Mouse (Mus musculus): ENCODE data around the gene Cnot11. TPM values are rescaled to one million over a fixed set of nuclear protein-coding genes. Genes with fewer than 3 reads are reported as not detected.

The Cnot11 gene
- polyA plus RNA-seq, 1 experiment from 2014 or later, result 11.1 TPM

DNA sequence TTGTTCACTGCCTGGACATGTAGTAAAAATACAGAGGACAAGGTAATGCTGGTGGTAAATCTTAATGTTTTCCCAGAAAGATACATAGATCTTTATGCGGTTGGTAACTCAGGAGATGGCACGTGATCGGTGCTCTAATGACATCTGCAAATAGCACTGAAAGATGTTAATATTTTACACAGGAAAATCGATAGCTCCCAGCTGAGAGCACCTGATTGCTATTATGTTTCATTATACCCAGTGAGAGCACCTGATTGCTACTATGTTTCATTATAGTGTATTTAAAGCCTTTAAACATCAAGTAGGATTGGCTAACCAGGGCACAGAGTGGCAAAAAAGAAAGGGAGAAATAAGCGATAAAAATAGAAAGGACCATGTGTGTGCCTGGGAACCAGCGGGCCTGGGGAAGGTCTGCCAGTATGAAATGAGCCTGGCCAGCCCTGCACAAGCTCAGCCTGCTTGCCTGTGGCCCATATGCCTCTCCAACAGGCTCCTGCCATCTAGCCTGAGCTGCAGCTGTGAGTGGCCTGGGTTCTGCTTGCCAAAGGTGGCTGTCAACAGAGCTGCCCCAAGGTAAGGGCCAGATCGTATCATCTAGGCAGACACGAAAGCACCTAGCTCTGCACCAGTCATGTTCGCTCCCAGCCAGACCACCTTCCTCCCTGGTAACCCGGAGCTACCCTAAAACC is 19.3 kb upstream of the Cnot11 start:
- Histone ChIP-seq H3K27ac (replicated peaks) (no peak overlapping the region), H3K9me3 (ENCODE audit: control insufficient read depth, low read length) (no peaks in the 10 kb centered on the region), H3K36me3 (ENCODE audit: control insufficient read depth, insufficient read depth, low read length) (no peaks in the 10 kb centered on the region), H3K9ac (ENCODE audit: low read length) (no peak overlapping the region), H3K4me1 (replicated peaks; ENCODE audit: control insufficient read depth, insufficient read depth) (no peaks in the 10 kb centered on the region), H3K4me2 (replicated peaks; ENCODE audit: low read depth) (no peak overlapping the region), H3K27me3 (ENCODE audit: control insufficient read depth, insufficient read depth, low read length) (no peaks in the 10 kb centered on the region), H3K4me3 (ENCODE audit: low read depth, low read length) (no peak overlapping the region)
- TF ChIP-seq EP300 (optimal IDR thresholded peaks at IDR 0.05) (no peak), CTCF (IDR thresholded peaks at IDR 0.05; ENCODE audit: low read depth) (no peak)
- ATAC-seq (ENCODE audit: low FRiP score, low TSS enrichment), result no peak
- DNase-seq (ENCODE audit: low spot score), result no peak
- whole genome bisulfite sequencing, result 81% methylated on average over 10 of the region's 10 CpGs

DNA sequence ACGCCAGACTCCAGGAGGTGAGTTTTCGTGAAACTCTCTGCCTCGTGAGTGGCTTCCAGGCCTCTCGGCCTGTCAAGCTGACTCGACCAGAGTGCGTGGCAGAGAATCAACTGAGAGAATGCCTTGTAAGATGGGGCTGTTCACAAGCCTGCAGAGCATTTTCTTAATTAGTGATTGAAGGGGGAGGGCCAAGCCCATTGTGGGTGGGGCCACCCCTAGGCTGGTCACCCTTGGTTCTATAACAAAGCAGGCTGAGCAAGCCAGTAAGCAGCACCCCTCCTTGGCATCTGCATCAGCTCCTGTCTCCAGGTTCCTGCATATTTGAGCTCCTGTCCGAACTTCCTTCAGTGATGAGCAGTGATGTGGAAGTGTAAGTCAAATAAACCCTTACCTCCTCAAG is 13.5 kb upstream of the Cnot11 start:
- DNase-seq (ENCODE audit: low spot score) (no peak), ATAC-seq (ENCODE audit: low FRiP score, low TSS enrichment) (no peak)
- TF ChIP-seq CTCF (IDR thresholded peaks at IDR 0.05; ENCODE audit: low read depth) (no peak), EP300 (optimal IDR thresholded peaks at IDR 0.05) (no peak)
- no peak overlapping the region for H3K9ac ChIP-seq (ENCODE audit: low read length)
- H3K4me2 ChIP-seq (replicated peaks; ENCODE audit: low read depth), result no peak overlapping the region
- WGBS, result 94% methylated on average over 7 of the region's 7 CpGs
- H3K27me3 ChIP-seq (ENCODE audit: control insufficient read depth, insufficient read depth, low read length), result no peaks in the 10 kb centered on the region
- H3K9me3 ChIP-seq (ENCODE audit: control insufficient read depth, low read length), result no peaks in the 10 kb centered on the region
- H3K4me3 ChIP-seq (ENCODE audit: low read depth, low read length), result no peak overlapping the region
- no peaks in the 10 kb centered on the region for H3K36me3 ChIP-seq (ENCODE audit: control insufficient read depth, insufficient read depth, low read length)
- no peak overlapping the region for H3K27ac ChIP-seq (replicated peaks)
- no peaks in the 10 kb centered on the region for H3K4me1 ChIP-seq (replicated peaks; ENCODE audit: control insufficient read depth, insufficient read depth)

DNA sequence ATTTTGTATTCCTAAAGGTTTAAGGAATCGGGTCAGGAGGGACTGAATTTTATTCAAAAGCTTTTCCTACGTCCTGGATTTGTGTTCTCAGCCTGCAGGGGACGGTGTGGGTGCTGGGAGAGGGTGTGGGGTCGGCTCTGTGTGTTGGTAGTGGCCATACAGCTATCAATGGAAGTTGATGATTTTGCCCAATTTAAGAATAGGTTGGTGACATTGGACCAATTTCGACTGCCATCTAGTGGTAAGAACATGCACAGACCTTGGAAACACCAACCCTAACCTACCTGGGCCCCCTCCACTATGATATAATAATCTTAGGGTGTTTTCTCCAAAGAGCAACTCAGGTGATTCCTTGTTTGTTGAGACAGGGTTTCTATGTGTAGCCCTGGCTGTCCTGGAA is 12.3 kb upstream of the Cnot11 start:
- H3K27ac ChIP-seq (replicated peaks), result no peak overlapping the region
- no peak overlapping the region for H3K4me2 ChIP-seq (replicated peaks; ENCODE audit: low read depth)
- H3K27me3 ChIP-seq (ENCODE audit: control insufficient read depth, insufficient read depth, low read length), result no peaks in the 10 kb centered on the region
- no peaks in the 10 kb centered on the region for H3K36me3 ChIP-seq (ENCODE audit: control insufficient read depth, insufficient read depth, low read length)
- no peak overlapping the region for H3K9ac ChIP-seq (ENCODE audit: low read length)
- no peak overlapping the region for H3K4me3 ChIP-seq (ENCODE audit: low read depth, low read length)
- no peak for DNase-seq (ENCODE audit: low spot score)
- 27% methylated on average over 5 of the region's 5 CpGs for WGBS
- no peak for ATAC-seq (ENCODE audit: low FRiP score, low TSS enrichment)
- no peak for TF ChIP-seq EP300 (optimal IDR thresholded peaks at IDR 0.05)
- TF ChIP-seq CTCF (IDR thresholded peaks at IDR 0.05; ENCODE audit: low read depth), result peak; percentile 86
- H3K9me3 ChIP-seq (ENCODE audit: control insufficient read depth, low read length), result no peaks in the 10 kb centered on the region
- no peaks in the 10 kb centered on the region for H3K4me1 ChIP-seq (replicated peaks; ENCODE audit: control insufficient read depth, insufficient read depth)

DNA sequence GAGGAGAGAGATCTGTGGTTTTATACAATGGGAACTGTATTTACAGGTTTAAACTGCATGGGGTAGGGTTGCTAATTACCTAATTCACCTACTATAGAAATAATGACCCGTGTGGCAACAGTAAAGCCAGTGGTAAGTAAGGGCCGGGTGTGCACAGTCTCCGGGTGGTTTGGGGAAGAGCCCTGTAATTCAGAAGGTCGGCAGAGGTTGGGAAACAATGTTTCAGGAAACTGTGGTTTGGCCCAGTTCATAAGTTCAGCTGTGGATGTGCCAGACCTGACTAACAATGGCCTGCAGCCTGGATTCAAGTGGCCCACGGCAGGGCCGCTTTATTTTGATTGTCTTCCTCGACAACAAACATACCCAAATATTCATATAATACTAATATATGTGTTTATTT is 9.0 kb upstream of the Cnot11 start:
- H3K4me1 ChIP-seq (replicated peaks; ENCODE audit: control insufficient read depth, insufficient read depth), result no peaks in the 10 kb centered on the region
- no peak overlapping the region for H3K9ac ChIP-seq (ENCODE audit: low read length)
- DNase-seq (ENCODE audit: low spot score) (no peak), ATAC-seq (ENCODE audit: low FRiP score, low TSS enrichment) (no peak)
- no peak overlapping the region for H3K4me3 ChIP-seq (ENCODE audit: low read depth, low read length)
- no peak overlapping the region for H3K4me2 ChIP-seq (replicated peaks; ENCODE audit: low read depth)
- H3K27me3 ChIP-seq (ENCODE audit: control insufficient read depth, insufficient read depth, low read length), result no peaks in the 10 kb centered on the region
- WGBS, result 68% methylated on average over 7 of the region's 7 CpGs
- no peak for TF ChIP-seq EP300 (optimal IDR thresholded peaks at IDR 0.05)
- no peak for TF ChIP-seq CTCF (IDR thresholded peaks at IDR 0.05; ENCODE audit: low read depth)
- H3K27ac ChIP-seq (replicated peaks), result no peak overlapping the region
- no peaks in the 10 kb centered on the region for H3K36me3 ChIP-seq (ENCODE audit: control insufficient read depth, insufficient read depth, low read length)
- no peaks in the 10 kb centered on the region for H3K9me3 ChIP-seq (ENCODE audit: control insufficient read depth, low read length)

DNA sequence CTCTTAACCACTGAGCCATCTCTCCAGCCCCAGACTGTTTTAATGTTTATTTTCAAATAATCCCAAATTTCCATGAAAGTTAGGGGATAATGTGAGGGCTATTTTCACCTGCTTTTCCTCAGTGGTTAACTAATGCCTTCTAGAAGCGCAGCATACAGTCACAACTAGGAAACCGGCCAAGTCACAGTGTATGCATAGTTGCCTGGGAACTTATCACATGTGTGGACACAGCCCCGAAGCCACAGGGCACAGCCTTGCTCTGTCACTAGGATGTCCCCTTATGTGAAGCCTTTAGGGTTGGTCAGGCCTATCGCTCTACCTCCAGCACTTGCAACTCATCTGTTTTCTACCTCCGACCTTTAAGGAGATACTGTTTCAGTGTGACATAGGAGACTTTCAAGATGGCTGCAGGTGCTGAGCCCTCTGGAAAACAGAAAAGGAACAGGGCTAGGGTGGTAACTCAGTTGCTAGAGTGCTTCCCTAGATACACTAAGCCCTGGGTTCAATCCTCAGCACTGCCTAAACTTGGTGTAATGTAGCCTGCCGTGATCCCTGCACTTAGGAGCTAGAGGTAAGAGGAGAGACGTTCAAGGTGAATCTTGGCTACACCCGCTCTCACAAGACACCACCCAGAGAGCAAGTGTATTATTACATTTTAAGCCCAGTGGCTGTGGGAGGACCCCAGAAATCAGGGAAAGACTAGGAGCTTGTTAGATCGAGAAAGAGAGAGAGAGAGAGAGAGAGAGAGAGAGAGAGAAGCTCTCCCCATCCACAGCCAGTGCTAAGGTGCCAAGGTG is 8.2 kb upstream of the Cnot11 start:
- Histone ChIP-seq H3K9ac (ENCODE audit: low read length) (no peak overlapping the region), H3K4me3 (ENCODE audit: low read depth, low read length) (no peak overlapping the region), H3K9me3 (ENCODE audit: control insufficient read depth, low read length) (no peaks in the 10 kb centered on the region), H3K27ac (replicated peaks) (no peak overlapping the region), H3K27me3 (ENCODE audit: control insufficient read depth, insufficient read depth, low read length) (no peaks in the 10 kb centered on the region), H3K4me1 (replicated peaks; ENCODE audit: control insufficient read depth, insufficient read depth) (no peaks in the 10 kb centered on the region), H3K4me2 (replicated peaks; ENCODE audit: low read depth) (no peak overlapping the region), H3K36me3 (ENCODE audit: control insufficient read depth, insufficient read depth, low read length) (no peaks in the 10 kb centered on the region)
- no peak for ATAC-seq (ENCODE audit: low FRiP score, low TSS enrichment)
- WGBS, result 76% methylated on average over 9 of the region's 9 CpGs
- TF ChIP-seq EP300 (optimal IDR thresholded peaks at IDR 0.05) (no peak), CTCF (IDR thresholded peaks at IDR 0.05; ENCODE audit: low read depth) (no peak)
- no peak for DNase-seq (ENCODE audit: low spot score)

DNA sequence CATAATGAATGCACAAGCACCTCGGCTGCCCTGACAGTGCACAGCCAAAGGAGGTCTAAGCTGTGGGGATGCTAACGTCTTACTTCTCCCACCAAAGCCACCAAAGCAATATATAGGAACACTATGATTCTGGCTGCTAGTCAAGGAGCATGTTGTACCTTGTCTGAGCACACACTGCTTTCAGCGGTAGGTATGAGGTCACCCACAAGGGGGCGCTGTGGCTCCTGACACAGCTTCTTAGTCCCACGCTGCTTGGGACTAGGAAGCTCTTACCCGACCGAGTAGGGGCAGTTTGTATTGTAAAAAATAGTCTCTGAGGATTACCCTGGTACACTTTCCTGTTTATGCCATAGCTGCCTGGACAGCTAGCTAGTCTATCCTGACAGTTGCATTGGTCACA is 7.4 kb upstream of the Cnot11 start:
- H3K4me1 ChIP-seq (replicated peaks; ENCODE audit: control insufficient read depth, insufficient read depth), result no peaks in the 10 kb centered on the region
- ATAC-seq (ENCODE audit: low FRiP score, low TSS enrichment) (peak; percentile 65), DNase-seq (ENCODE audit: low spot score) (peak; percentile 87)
- H3K9ac ChIP-seq (ENCODE audit: low read length), result no peak overlapping the region
- 10% methylated on average over 7 of the region's 7 CpGs for WGBS
- H3K36me3 ChIP-seq (ENCODE audit: control insufficient read depth, insufficient read depth, low read length), result no peaks in the 10 kb centered on the region
- H3K27ac ChIP-seq (replicated peaks), result no peak overlapping the region
- H3K4me2 ChIP-seq (replicated peaks; ENCODE audit: low read depth), result no peak overlapping the region
- no peaks in the 10 kb centered on the region for H3K9me3 ChIP-seq (ENCODE audit: control insufficient read depth, low read length)
- no peak for TF ChIP-seq EP300 (optimal IDR thresholded peaks at IDR 0.05)
- peak; percentile 91 for TF ChIP-seq CTCF (IDR thresholded peaks at IDR 0.05; ENCODE audit: low read depth)
- no peaks in the 10 kb centered on the region for H3K27me3 ChIP-seq (ENCODE audit: control insufficient read depth, insufficient read depth, low read length)
- no peak overlapping the region for H3K4me3 ChIP-seq (ENCODE audit: low read depth, low read length)
